Mouse (Mus musculus): ENCODE results near the gene Vipr1.

GRCm38 (mm10) chr9:121675556-121675955 is 33.0 kb downstream of the Vipr1 start:
- TF ChIP-seq CTCF (conservative IDR thresholded peaks at IDR 0.05; ENCODE audit: insufficient read depth, insufficient read length, low read depth, low read length) = no peak
- TF ChIP-seq POLR2A (IDR thresholded peaks at IDR 0.05; ENCODE audit: low read depth, low read length) = no peak
